Mouse (Mus musculus): ENCODE measurements at regions not wholly inside any gene's neighbourhood (a gene's known extent, or its start where the extent isn't known, plus 50 kb on each side); places are given as distances from the start of the nearest gene placed in this dataset.

DNA sequence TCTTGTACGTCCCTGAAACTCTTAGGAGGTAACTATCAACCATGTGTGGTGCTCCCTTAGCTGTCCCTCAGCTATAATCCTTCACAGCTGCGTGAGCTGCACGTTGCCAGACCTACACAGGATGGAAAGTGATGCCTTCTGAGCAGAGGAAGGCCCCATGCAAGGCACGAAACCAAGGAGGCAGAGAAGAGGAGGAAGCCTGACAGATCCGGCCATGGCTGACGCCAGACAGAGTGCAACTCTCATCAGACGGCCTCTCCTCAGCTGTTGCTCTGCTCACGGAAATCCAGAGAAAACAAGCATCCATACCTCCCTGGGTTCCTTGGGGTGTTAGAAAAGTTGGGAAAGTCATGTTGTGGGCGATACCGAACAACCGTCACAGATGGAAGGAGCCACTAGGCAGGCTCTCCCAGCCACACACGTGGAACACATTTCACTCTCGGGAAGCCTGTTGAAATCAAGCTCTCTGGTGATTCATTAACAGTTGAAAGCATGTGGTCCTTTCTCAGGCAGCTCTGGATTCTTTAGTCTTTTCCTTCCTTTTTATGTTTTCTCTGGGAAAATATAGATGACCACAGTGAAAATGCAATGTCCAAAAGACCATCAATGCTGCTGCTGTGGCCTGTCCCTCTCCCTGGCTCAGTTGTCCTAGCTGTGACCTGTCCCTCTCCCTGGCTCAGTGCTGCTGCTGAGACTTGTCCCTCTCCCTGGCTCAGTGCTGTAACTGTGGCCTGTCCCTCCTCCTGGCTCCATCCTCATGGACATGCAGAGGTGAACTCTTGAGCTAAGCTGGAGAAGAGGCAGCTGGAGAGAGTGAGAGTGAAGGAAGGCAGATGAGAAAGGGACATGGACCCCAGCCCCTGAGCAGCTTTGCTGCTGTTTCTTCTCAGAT, 331.1 kb downstream of the Agtpbp1 start:
- no peak for TF ChIP-seq CTCF (IDR thresholded peaks at IDR 0.05; ENCODE audit: insufficient read depth, low read depth, low read length)
- no peak for TF ChIP-seq POLR2A (IDR thresholded peaks at IDR 0.05; ENCODE audit: insufficient read depth, low read depth, low read length)

Data from olfactory bulb, adult 2 months (tissue).